Mouse (Mus musculus) megakaryocyte, embryonic 14.5 days (primary cell): ENCODE data around the gene Bspry.

Source experiments
- FLI1 ChIP-seq: IDR thresholded peaks from 2 replicates; pipeline ENCODE4 v1.6.1; 2012; ENCODE audit warnings: low read length, inconsistent platforms, mixed read lengths
- GATA1 ChIP-seq: IDR thresholded peaks from 3 replicates; pipeline ENCODE4 v1.6.1; 2012; ENCODE audit warnings: mixed read lengths, low read length, inconsistent platforms, borderline replicate concordance

DNA sequence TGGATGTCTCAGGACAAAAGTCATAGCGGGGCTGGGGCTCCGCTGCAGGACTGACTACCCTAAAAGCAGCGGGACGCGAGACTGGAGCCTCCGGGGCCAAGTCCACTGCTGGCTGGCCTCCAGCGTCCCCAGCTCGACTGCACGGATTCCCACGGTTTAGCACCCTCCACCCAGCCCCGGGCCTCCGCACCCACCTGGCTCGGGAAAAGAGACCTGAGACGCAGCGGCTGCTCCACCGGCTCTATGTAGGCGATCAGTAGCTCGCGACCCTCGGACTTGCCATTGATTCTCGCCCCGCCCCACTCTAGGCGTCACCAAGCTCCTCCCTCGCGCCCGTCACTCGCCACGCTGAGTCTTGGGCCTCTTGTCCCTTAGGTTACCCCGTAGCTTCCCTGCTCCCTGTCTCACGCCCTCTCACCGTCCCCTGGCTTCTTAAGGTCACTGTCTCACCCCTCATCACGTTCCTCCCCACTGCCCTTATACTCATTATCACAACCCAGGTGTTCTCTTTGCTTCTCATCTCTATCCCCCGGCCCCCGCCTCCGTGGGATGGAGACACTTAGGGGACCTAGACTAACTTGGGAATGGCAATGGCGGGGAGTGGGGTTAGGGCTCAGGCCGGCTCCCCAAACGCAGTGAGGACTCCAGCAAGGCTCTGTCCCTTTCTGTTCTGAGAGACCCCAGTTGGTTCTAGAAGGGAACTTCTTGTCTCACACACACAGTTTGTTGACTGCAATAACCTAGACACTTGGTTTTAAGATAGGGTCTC, 22.3 kb downstream of the Bspry start:
- no peak for TF ChIP-seq GATA1
- TF ChIP-seq FLI1: no peak
